24 mouse cellular contexts compared by ENCODE assay signal in the genomic region with DNA sequence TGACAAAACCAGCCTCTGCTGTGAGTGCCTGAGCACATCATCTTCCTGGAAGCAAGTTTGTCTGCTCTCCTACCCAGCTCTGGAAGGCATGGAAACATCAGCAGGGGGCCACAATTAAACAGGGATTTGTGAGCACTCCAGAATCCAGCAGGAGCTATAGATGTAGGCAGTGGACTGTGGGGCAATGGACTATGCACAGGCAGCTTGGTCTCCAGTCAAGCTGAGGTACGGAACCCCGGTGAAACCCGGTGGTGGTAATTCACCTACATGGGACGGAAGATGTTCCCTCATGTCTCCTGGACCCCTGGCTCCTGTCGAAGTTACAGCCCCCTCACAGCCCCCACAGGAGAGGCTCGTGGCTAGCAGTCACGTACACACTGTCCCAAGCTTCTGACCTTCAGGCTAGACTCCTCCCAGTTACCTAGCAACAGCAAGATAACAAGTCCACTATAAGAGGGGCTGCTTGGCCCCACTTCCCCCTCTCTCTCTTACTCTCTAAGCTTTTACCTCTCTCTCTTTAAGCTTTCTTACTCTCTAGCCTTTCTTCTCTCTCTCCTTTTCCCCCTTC. TPM values are rescaled to one million over a fixed set of nuclear protein-coding genes. Genes with fewer than 3 reads are reported as not detected.
DNase-seq lines count a peak whose midpoint lies in the region; ATAC-seq and TF ChIP-seq lines count a peak whose summit lies in the region.
"Had no signal": no experiment of that assay in that cellular context is flagged by ENCODE, and none has a peak within 500 bp of the region (broad histone marks: within the 10 kb centered on the region; RNA-seq: fewer than 3 reads in every experiment).

No protein-coding gene starts in this region.

- H3K27me3 ChIP-seq in hindbrain, embryonic 10.5 days (ENCODE audit: insufficient read depth, poor library complexity, severe bottlenecking): no peaks in the 10 kb centered on the region
- no peaks in the 10 kb centered on the region for H3K27me3 ChIP-seq in hindbrain, embryonic 13.5 days
- no peaks in the 10 kb centered on the region for H3K27me3 ChIP-seq in E14TG2a.4 (ENCODE audit: insufficient read depth, low read length)
- no peaks in the 10 kb centered on the region for H3K27me3 ChIP-seq in heart, embryonic 15.5 days
- H3K27me3 ChIP-seq: embryonic facial prominence, embryonic 15.5 days; kidney, embryonic 15.5 days; limb, embryonic 12.5 days; lung, embryonic 15.5 days; megakaryocyte, embryonic 14.5 days; Patski had no signal

- peak; percentile 93 for DNase-seq in heart, adult 11 months
- DNase-seq in heart, adult 9 months (ENCODE audit: low spot score in 2 of 2): no peak
- no peak for DNase-seq in hindbrain, embryonic 10.5 days (ENCODE audit: low spot score)
- DNase-seq in frontal cortex, adult 2 months (ENCODE audit: extremely low spot score in 1 of 2, low spot score in 1 of 2): no peak
- DNase-seq: adrenal gland, postnatal 36 days; cerebellum, adult 9-10 months; kidney, postnatal 4 days; lung, postnatal 36 days; right cerebral cortex, postnatal 4 days; thymus, postnatal 14 days had no signal

- WGBS in hindbrain, embryonic 10.5 days: 79% methylated on average over 7 of the region's 7 CpGs
- 87% methylated on average over 7 of the region's 7 CpGs for WGBS in hindbrain, embryonic 13.5 days
- 53% methylated on average over 7 of the region's 7 CpGs for WGBS in heart, embryonic 15.5 days

- H3K9ac ChIP-seq in hindbrain, embryonic 13.5 days: no peak overlapping the region
- no peak overlapping the region for H3K9ac ChIP-seq in heart, embryonic 15.5 days
- H3K9ac ChIP-seq: embryonic facial prominence, embryonic 15.5 days; hindbrain, embryonic 14.5 days; kidney, embryonic 15.5 days; limb, embryonic 12.5 days; liver, embryonic 14.5 days; lung, embryonic 15.5 days had no signal

- H3K4me2 ChIP-seq in hindbrain, embryonic 13.5 days: no peak overlapping the region
- peak overlapping the region; percentile 45; the same call in 1 of the 2 replicates for H3K4me2 ChIP-seq in heart, embryonic 15.5 days
- H3K4me2 ChIP-seq: embryonic facial prominence, embryonic 15.5 days; hindbrain, embryonic 14.5 days; kidney, embryonic 15.5 days; limb, embryonic 12.5 days; lung, embryonic 15.5 days had no signal

- no peak for ATAC-seq in hindbrain, embryonic 13.5 days (ENCODE audit: low FRiP score)
- peak; percentile 51; the same call in 1 of the 2 replicates for ATAC-seq in heart, embryonic 15.5 days (replicated peaks; ENCODE audit: insufficient number of reproducible peaks, insufficient read depth, low FRiP score, low read depth)
- ATAC-seq: inflammation-experienced regulatory T-cells, adult 6 months; midbrain, embryonic 16.5 days; Patski had no signal

- no peak for TF ChIP-seq CTCF in E14TG2a.4 (conservative IDR thresholded peaks at IDR 0.05; ENCODE audit: low read length)

- no peaks in the 10 kb centered on the region for H3K9me3 ChIP-seq in hindbrain, embryonic 10.5 days
- no peaks in the 10 kb centered on the region for H3K9me3 ChIP-seq in hindbrain, embryonic 13.5 days
- H3K9me3 ChIP-seq in E14TG2a.4 (ENCODE audit: low read length): no peaks in the 10 kb centered on the region
- no peaks in the 10 kb centered on the region for H3K9me3 ChIP-seq in heart, embryonic 15.5 days (replicated peaks)
- H3K9me3 ChIP-seq: embryonic facial prominence, embryonic 15.5 days; G1E; kidney, embryonic 15.5 days; limb, embryonic 12.5 days; lung, embryonic 15.5 days; megakaryocyte, embryonic 14.5 days had no signal

- H3K36me3 ChIP-seq in hindbrain, embryonic 10.5 days: peaks cover 22% of the 10 kb centered on the region; the same call in 1 of the 2 replicates
- H3K36me3 ChIP-seq in hindbrain, embryonic 13.5 days: peaks cover 3% of the 10 kb centered on the region; the same call in 1 of the 2 replicates
- H3K36me3 ChIP-seq in E14TG2a.4 (ENCODE audit: insufficient read depth, low read length): peaks cover 59% of the 10 kb centered on the region
- no peaks in the 10 kb centered on the region for H3K36me3 ChIP-seq in heart, embryonic 15.5 days
- H3K36me3 ChIP-seq: embryonic facial prominence, embryonic 15.5 days; kidney, embryonic 15.5 days; lung, embryonic 15.5 days had no signal

- H3K4me3 ChIP-seq in hindbrain, embryonic 10.5 days: no peak overlapping the region
- H3K4me3 ChIP-seq in hindbrain, embryonic 13.5 days: no peak overlapping the region
- 0 out of 2 replicates have a peak overlapping the region, but pooled peaks have one; percentile 20 for H3K4me3 ChIP-seq in E14TG2a.4 (replicated peaks; ENCODE audit: low read length)
- no peak overlapping the region for H3K4me3 ChIP-seq in heart, embryonic 15.5 days
- H3K4me3 ChIP-seq: embryonic facial prominence, embryonic 15.5 days; kidney, embryonic 15.5 days; limb, embryonic 12.5 days; lung, embryonic 15.5 days had no signal

- peaks cover 10% of the 10 kb centered on the region for H3K4me1 ChIP-seq in hindbrain, embryonic 10.5 days (replicated peaks)
- H3K4me1 ChIP-seq in hindbrain, embryonic 13.5 days (replicated peaks): 0 out of 2 replicates have a peak, but pooled peaks cover 3% of the 10 kb centered on the region
- peaks cover 73% of the 10 kb centered on the region for H3K4me1 ChIP-seq in E14TG2a.4 (replicated peaks; ENCODE audit: low read depth, low read length)
- H3K4me1 ChIP-seq in heart, embryonic 15.5 days (replicated peaks): peaks cover 27% of the 10 kb centered on the region
- H3K4me1 ChIP-seq: embryonic facial prominence, embryonic 15.5 days; kidney, embryonic 15.5 days; limb, embryonic 12.5 days; lung, embryonic 15.5 days had no signal

- H3K27ac ChIP-seq in hindbrain, embryonic 10.5 days: 0 out of 2 replicates have a peak overlapping the region, but pooled peaks have one; percentile 16
- no peak overlapping the region for H3K27ac ChIP-seq in hindbrain, embryonic 13.5 days
- H3K27ac ChIP-seq in heart, embryonic 15.5 days: peak overlapping the region; percentile 81
- H3K27ac ChIP-seq: embryonic facial prominence, embryonic 15.5 days; hindbrain, embryonic 14.5 days; kidney, embryonic 15.5 days; limb, embryonic 12.5 days; liver, embryonic 14.5 days; lung, embryonic 15.5 days had no signal

RNA-seq across cellular contexts. Expression of gene Slc35e1, which starts 25.1 kb away (rescaled TPM):
- polyA plus RNA-seq in hindbrain, embryonic 10.5 days (2016; fragmentation: Nextera tagmentation; extraction: Ambion mirVana): 19.6 and 21.3 TPM in 2 replicates
- polyA plus RNA-seq in hindbrain, embryonic 13.5 days (2015; fragmentation: Nextera tagmentation; extraction: Ambion mirVana): 9.1 and 9.2 TPM in 2 replicates
- polyA plus RNA-seq in heart, embryonic 15.5 days (2015; fragmentation: Nextera tagmentation; extraction: Ambion mirVana): 12.7 and 18.6 TPM in 2 replicates
- polyA plus RNA-seq in frontal cortex, adult 2 months (2012; rRNA removed): 31.5 and 32.4 TPM in 2 replicates

RNA-seq across cellular contexts. Expression of gene Med26, which starts 30.6 kb away (rescaled TPM):
- 18.9 and 21.9 TPM in 2 replicates for polyA plus RNA-seq in hindbrain, embryonic 10.5 days (2016; fragmentation: Nextera tagmentation; extraction: Ambion mirVana)
- polyA plus RNA-seq in hindbrain, embryonic 13.5 days (2015; fragmentation: Nextera tagmentation; extraction: Ambion mirVana): 15.7 and 16.6 TPM in 2 replicates
- polyA plus RNA-seq in heart, embryonic 15.5 days (2015; fragmentation: Nextera tagmentation; extraction: Ambion mirVana): 8.8 and 11.5 TPM in 2 replicates
- polyA plus RNA-seq in frontal cortex, adult 2 months (2012; rRNA removed): 7.9 and 9.0 TPM in 2 replicates

RNA-seq across cellular contexts. Expression of gene Cherp, which starts 42.5 kb away (rescaled TPM):
- polyA plus RNA-seq in hindbrain, embryonic 10.5 days (2016; fragmentation: Nextera tagmentation; extraction: Ambion mirVana): 99.1 and 105 TPM in 2 replicates
- polyA plus RNA-seq in hindbrain, embryonic 13.5 days (2015; fragmentation: Nextera tagmentation; extraction: Ambion mirVana): 51.9 and 54.2 TPM in 2 replicates
- 36.1 and 44.9 TPM in 2 replicates for polyA plus RNA-seq in heart, embryonic 15.5 days (2015; fragmentation: Nextera tagmentation; extraction: Ambion mirVana)
- 51.4 and 57.2 TPM in 2 replicates for polyA plus RNA-seq in frontal cortex, adult 2 months (2012; rRNA removed)

RNA-seq across cellular contexts. Expression of gene Smim7, which starts 53.4 kb away (rescaled TPM):
- 113 and 125 TPM in 2 replicates for polyA plus RNA-seq in hindbrain, embryonic 10.5 days (2016; fragmentation: Nextera tagmentation; extraction: Ambion mirVana)
- polyA plus RNA-seq in hindbrain, embryonic 13.5 days (2015; fragmentation: Nextera tagmentation; extraction: Ambion mirVana): 128 and 141 TPM in 2 replicates
- polyA plus RNA-seq in heart, embryonic 15.5 days (2015; fragmentation: Nextera tagmentation; extraction: Ambion mirVana): 94.2 and 102 TPM in 2 replicates
- polyA plus RNA-seq in frontal cortex, adult 2 months (2012; rRNA removed): 79.4 and 83.3 TPM in 2 replicates

RNA-seq across cellular contexts. Expression of gene Tmem38a, which starts 54.4 kb away (rescaled TPM):
- 8.6 and 11.0 TPM in 2 replicates for polyA plus RNA-seq in hindbrain, embryonic 10.5 days (2016; fragmentation: Nextera tagmentation; extraction: Ambion mirVana)
- polyA plus RNA-seq in hindbrain, embryonic 13.5 days (2015; fragmentation: Nextera tagmentation; extraction: Ambion mirVana): 19.3 and 20.4 TPM in 2 replicates
- polyA plus RNA-seq in heart, embryonic 15.5 days (2015; fragmentation: Nextera tagmentation; extraction: Ambion mirVana): 87.4 and 91.5 TPM in 2 replicates
- 141 TPM in 2 replicates for polyA plus RNA-seq in frontal cortex, adult 2 months (2012; rRNA removed)
